Mouse (Mus musculus) left cerebral cortex, adult 11 months (tissue): ENCODE data around the gene Gm867.

Experiments used
- DNase-seq: peaks from one replicate; pipeline ENCODE4 v3.0.0; 2022; ENCODE audit warnings: low spot score

Gm867 gene

GRCm38 (mm10) chr10:75940520-75940919 is at the start of gene Gm867:
Gene Gm867, minus strand, starts transcription at chr10:75940672.
- DNase-seq = no peak

GRCm38 (mm10) chr10:75979432-75979831 is 39.0 kb upstream of the Gm867 start:
- no peak for DNase-seq

GRCm38 (mm10) chr10:75978835-75979157 is 38.3 kb upstream of the Gm867 start:
- no peak for DNase-seq

- DNase-seq = no peak
Measured at GRCm38 (mm10) chr10:75978119-75978834, 37.8 kb upstream of the Gm867 start.

- DNase-seq = no peak
Measured at GRCm38 (mm10) chr10:75975216-75975615, 34.7 kb upstream of the Gm867 start.

- no peak for DNase-seq
Measured at GRCm38 (mm10) chr10:75973846-75974245, 33.4 kb upstream of the Gm867 start.

GRCm38 (mm10) chr10:75954381-75954811 is 13.9 kb upstream of the Gm867 start, which contains the start of gene Gm5134:
Gene Gm5134, plus strand, starts transcription at chr10:75954514.
- DNase-seq = no peak

GRCm38 (mm10) chr10:75951424-75952050 is 11.1 kb upstream of the Gm867 start:
- no peak for DNase-seq

GRCm38 (mm10) chr10:75950791-75951210 is 10.3 kb upstream of the Gm867 start:
- DNase-seq = no peak

- DNase-seq = no peak
Measured at GRCm38 (mm10) chr10:75949053-75950045, 8.9 kb upstream of the Gm867 start.

- DNase-seq = no peak
Measured at GRCm38 (mm10) chr10:75948079-75948478, 7.6 kb upstream of the Gm867 start.

GRCm38 (mm10) chr10:75945896-75946295 is 5.4 kb upstream of the Gm867 start:
- DNase-seq = no peak

- DNase-seq = no peak
Measured at GRCm38 (mm10) chr10:75945213-75945612, 4.7 kb upstream of the Gm867 start.

GRCm38 (mm10) chr10:75944066-75944772 is 3.7 kb upstream of the Gm867 start:
- no peak for DNase-seq

GRCm38 (mm10) chr10:75942736-75943477 is 2.4 kb upstream of the Gm867 start, which contains the start of gene Vpreb3:
Gene Vpreb3, plus strand, starts transcription at chr10:75943057.
- no peak for DNase-seq

GRCm38 (mm10) chr10:75941042-75941824 is 761 bp upstream of the Gm867 start:
- no peak for DNase-seq

GRCm38 (mm10) chr10:75939481-75940234 is 814 bp downstream of the Gm867 start:
- DNase-seq = no peak

- DNase-seq = no peak
Measured at GRCm38 (mm10) chr10:75937851-75938643, 2.4 kb downstream of the Gm867 start.
